Mouse (Mus musculus): Measurements from ENCODE around the gene Ube2s.

- no peak for TF ChIP-seq CTCF (IDR thresholded peaks at IDR 0.05; ENCODE audit: low read depth)
- TF ChIP-seq EP300 (IDR thresholded peaks at IDR 0.05; ENCODE audit: low read depth) = no peak
Observed at GRCm38 (mm10) chr7:4853613-4854012, 41.2 kb upstream of the Ube2s start.
